Mouse (Mus musculus): ENCODE results near the gene Tigd2. TPM values are rescaled to one million over a fixed set of nuclear protein-coding genes. Genes with fewer than 3 reads are reported as not detected.

The Tigd2 gene
- polyA plus RNA-seq (2014; fragmentation: Nextera tagmentation; extraction: Ambion mirVana) = 12.1 and 13.6 TPM in 2 replicates

DNA sequence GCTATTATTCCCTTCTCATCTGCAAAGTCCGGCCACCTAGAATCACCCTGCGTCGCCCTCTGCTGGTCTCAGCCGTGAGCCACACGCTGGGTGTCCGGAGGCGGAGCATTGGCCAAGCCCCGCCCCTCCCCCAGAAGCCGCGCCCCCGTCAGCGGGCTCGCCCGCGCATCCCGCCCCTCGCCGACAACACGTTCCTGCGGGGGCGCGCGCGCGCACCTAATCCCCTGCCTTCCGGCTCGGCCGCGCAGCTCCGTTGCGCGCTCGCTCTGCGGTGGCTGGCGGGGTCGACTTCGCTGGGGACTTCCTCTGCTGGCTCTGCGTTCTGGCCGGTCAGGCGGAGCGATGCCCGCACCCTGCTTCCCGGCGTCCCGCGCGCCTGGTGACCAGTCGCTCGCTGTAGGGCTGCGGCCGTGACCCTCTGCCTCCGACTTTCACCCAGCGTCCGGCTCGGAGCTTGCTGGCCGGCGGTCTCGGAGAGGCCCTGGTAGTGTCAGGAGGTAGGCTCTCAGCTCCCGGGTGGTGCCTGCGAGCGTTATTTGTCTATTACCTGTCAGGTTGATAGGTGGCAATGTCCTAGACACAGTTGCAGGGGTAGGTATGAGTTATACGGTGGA, at the start of gene Tigd2:
Tigd2 (plus strand) TSS at position 186 of the 614 bp plus-strand sequence.
- peak; percentile 98 for DNase-seq
- Histone ChIP-seq H3K27ac (replicated peaks; ENCODE audit: low read depth, low read length) (peak within 1 kb of the TSS; percentile 86), H3K27me3 (ENCODE audit: control insufficient read depth, insufficient read depth, low read length) (no peaks in the 10 kb centered on the region), H3K4me1 (ENCODE audit: control insufficient read depth, insufficient read depth, low read length) (peaks cover 5% of the 10 kb centered on the region), H3K36me3 (ENCODE audit: control insufficient read depth, insufficient read depth, low read length) (no peaks in the 10 kb centered on the region), H3K9me3 (ENCODE audit: control insufficient read depth, low read length) (no peaks in the 10 kb centered on the region), H3K4me3 (replicated peaks; ENCODE audit: low read depth, low read length) (peak within 1 kb of the TSS; percentile 86), H3K4me2 (ENCODE audit: low read length) (peak within 1 kb of the TSS; percentile 65), H3K9ac (replicated peaks; ENCODE audit: low read length) (peak within 1 kb of the TSS; percentile 86)
- ATAC-seq (ENCODE audit: low FRiP score, low TSS enrichment) = peak; percentile 97
- under 1% methylated on average over 62 of the region's 62 CpGs for WGBS

- H3K4me3 ChIP-seq (replicated peaks; ENCODE audit: low read depth, low read length) = no peak overlapping the region
- ATAC-seq (ENCODE audit: low FRiP score, low TSS enrichment) (no peak), DNase-seq (no peak)
- no peak overlapping the region for H3K27ac ChIP-seq (replicated peaks; ENCODE audit: low read depth, low read length)
- no peak overlapping the region for H3K4me2 ChIP-seq (ENCODE audit: low read length)
- H3K4me1 ChIP-seq (ENCODE audit: control insufficient read depth, insufficient read depth, low read length) = no peaks in the 10 kb centered on the region
- H3K27me3 ChIP-seq (ENCODE audit: control insufficient read depth, insufficient read depth, low read length) = no peaks in the 10 kb centered on the region
- no peak overlapping the region for H3K9ac ChIP-seq (replicated peaks; ENCODE audit: low read length)
- 91% methylated on average over 4 of the region's 4 CpGs for WGBS
- no peaks in the 10 kb centered on the region for H3K9me3 ChIP-seq (ENCODE audit: control insufficient read depth, low read length)
- H3K36me3 ChIP-seq (ENCODE audit: control insufficient read depth, insufficient read depth, low read length) = no peaks in the 10 kb centered on the region
Observed at GRCm38 (mm10) chr6:59161801-59162478, 46.7 kb upstream of the Tigd2 start.

DNA sequence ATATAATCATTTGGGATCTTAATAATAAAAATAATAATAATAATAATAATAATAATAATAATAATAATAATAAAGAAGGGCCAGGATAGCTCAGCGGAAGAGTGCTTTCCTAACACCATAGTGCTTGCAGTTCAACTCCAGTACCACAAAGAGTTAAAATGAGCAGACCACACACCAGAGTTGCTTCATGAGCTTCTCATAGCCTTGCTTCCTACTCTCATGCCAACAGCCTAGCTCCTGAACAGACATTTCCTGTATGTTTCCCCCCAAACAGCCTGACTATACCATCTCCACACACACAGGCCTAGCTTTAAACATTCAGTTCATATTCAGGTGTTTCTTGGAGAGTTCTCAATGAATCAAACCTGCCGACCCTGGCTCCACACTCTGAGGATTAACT, 45.8 kb upstream of the Tigd2 start:
- Histone ChIP-seq H3K4me1 (ENCODE audit: control insufficient read depth, insufficient read depth, low read length) (no peaks in the 10 kb centered on the region), H3K4me3 (replicated peaks; ENCODE audit: low read depth, low read length) (no peak overlapping the region), H3K4me2 (ENCODE audit: low read length) (no peak overlapping the region), H3K27me3 (ENCODE audit: control insufficient read depth, insufficient read depth, low read length) (no peaks in the 10 kb centered on the region), H3K27ac (replicated peaks; ENCODE audit: low read depth, low read length) (no peak overlapping the region), H3K36me3 (ENCODE audit: control insufficient read depth, insufficient read depth, low read length) (no peaks in the 10 kb centered on the region), H3K9me3 (ENCODE audit: control insufficient read depth, low read length) (no peaks in the 10 kb centered on the region), H3K9ac (replicated peaks; ENCODE audit: low read length) (no peak overlapping the region)
- 81% methylated on average over 2 of the region's 2 CpGs for WGBS
- no peak for ATAC-seq (ENCODE audit: low FRiP score, low TSS enrichment)
- DNase-seq = no peak

DNA sequence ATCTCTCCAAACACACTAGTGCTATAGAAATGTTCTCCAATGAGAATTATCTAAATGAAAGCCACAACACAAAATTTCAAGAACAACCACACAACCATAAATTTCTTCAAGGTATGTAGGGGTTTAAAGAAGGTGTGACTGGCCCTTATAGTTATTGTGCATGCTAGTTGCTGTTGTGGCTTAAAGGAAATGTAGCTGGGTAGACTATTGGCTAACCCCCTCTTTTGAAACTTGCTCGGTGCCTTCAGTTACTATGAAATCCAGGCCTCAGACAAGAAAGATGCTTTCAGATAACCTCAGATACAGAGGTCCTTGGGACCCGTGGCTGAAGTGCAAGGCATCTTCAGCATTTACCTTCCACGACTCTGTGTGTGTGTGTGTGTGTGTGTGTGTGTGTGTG, 45.3 kb upstream of the Tigd2 start:
- no peaks in the 10 kb centered on the region for H3K27me3 ChIP-seq (ENCODE audit: control insufficient read depth, insufficient read depth, low read length)
- H3K9me3 ChIP-seq (ENCODE audit: control insufficient read depth, low read length) = no peaks in the 10 kb centered on the region
- H3K36me3 ChIP-seq (ENCODE audit: control insufficient read depth, insufficient read depth, low read length) = no peaks in the 10 kb centered on the region
- no peak overlapping the region for H3K4me2 ChIP-seq (ENCODE audit: low read length)
- no peak for ATAC-seq (ENCODE audit: low FRiP score, low TSS enrichment)
- WGBS = 96% methylated on average over 3 of the region's 3 CpGs
- no peak overlapping the region for H3K4me3 ChIP-seq (replicated peaks; ENCODE audit: low read depth, low read length)
- H3K27ac ChIP-seq (replicated peaks; ENCODE audit: low read depth, low read length) = no peak overlapping the region
- H3K9ac ChIP-seq (replicated peaks; ENCODE audit: low read length) = no peak overlapping the region
- H3K4me1 ChIP-seq (ENCODE audit: control insufficient read depth, insufficient read depth, low read length) = no peaks in the 10 kb centered on the region
- DNase-seq = no peak

DNA sequence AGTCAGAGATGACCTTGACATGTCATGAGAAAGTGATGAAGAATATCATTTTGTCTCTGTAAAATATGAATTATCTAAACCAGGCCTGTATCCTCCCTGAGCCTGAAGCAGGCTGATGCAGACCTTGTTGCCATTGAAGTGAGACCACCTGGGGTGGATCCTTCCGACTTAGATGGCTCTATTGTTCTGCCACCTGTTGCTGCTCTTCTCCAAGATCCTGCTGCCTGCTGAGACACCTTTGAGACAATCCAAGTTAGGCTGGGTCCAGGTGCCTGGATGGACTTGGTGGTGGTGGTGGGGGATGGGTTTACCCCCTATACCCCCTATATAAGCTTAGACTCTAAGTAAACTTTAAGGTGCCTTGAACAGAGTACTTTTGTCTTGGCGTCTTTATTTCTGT, 39.7 kb upstream of the Tigd2 start:
- H3K9me3 ChIP-seq (ENCODE audit: control insufficient read depth, low read length) = no peaks in the 10 kb centered on the region
- 14% methylated on average over 2 of the region's 2 CpGs for WGBS
- no peak overlapping the region for H3K9ac ChIP-seq (replicated peaks; ENCODE audit: low read length)
- no peak overlapping the region for H3K4me2 ChIP-seq (ENCODE audit: low read length)
- H3K27ac ChIP-seq (replicated peaks; ENCODE audit: low read depth, low read length) = no peak overlapping the region
- no peaks in the 10 kb centered on the region for H3K4me1 ChIP-seq (ENCODE audit: control insufficient read depth, insufficient read depth, low read length)
- no peak for ATAC-seq (ENCODE audit: low FRiP score, low TSS enrichment)
- H3K36me3 ChIP-seq (ENCODE audit: control insufficient read depth, insufficient read depth, low read length) = no peaks in the 10 kb centered on the region
- no peaks in the 10 kb centered on the region for H3K27me3 ChIP-seq (ENCODE audit: control insufficient read depth, insufficient read depth, low read length)
- H3K4me3 ChIP-seq (replicated peaks; ENCODE audit: low read depth, low read length) = no peak overlapping the region
- no peak for DNase-seq

GRCm38 (mm10) chr6:59171230-59171629, 37.4 kb upstream of the Tigd2 start:
- Histone ChIP-seq H3K9ac (replicated peaks; ENCODE audit: low read length) (no peak overlapping the region), H3K27me3 (ENCODE audit: control insufficient read depth, insufficient read depth, low read length) (no peaks in the 10 kb centered on the region), H3K27ac (replicated peaks; ENCODE audit: low read depth, low read length) (no peak overlapping the region), H3K4me2 (ENCODE audit: low read length) (no peak overlapping the region), H3K36me3 (ENCODE audit: control insufficient read depth, insufficient read depth, low read length) (no peaks in the 10 kb centered on the region), H3K4me1 (ENCODE audit: control insufficient read depth, insufficient read depth, low read length) (no peaks in the 10 kb centered on the region), H3K9me3 (ENCODE audit: control insufficient read depth, low read length) (no peaks in the 10 kb centered on the region), H3K4me3 (replicated peaks; ENCODE audit: low read depth, low read length) (no peak overlapping the region)
- ATAC-seq (ENCODE audit: low FRiP score, low TSS enrichment) (no peak), DNase-seq (no peak)
- WGBS = 95% methylated on average over 3 of the region's 3 CpGs

GRCm38 (mm10) chr6:59173940-59174339, 34.7 kb upstream of the Tigd2 start:
- no peak for ATAC-seq (ENCODE audit: low FRiP score, low TSS enrichment)
- no peaks in the 10 kb centered on the region for H3K9me3 ChIP-seq (ENCODE audit: control insufficient read depth, low read length)
- WGBS = 88% methylated on average over 1 of the region's 1 CpGs

GRCm38 (mm10) chr6:59178051-59178450, 30.6 kb upstream of the Tigd2 start:
- ATAC-seq (ENCODE audit: low FRiP score, low TSS enrichment) (no peak), DNase-seq (no peak)
- 93% methylated on average over 3 of the region's 3 CpGs for WGBS
- H3K36me3 ChIP-seq (ENCODE audit: control insufficient read depth, insufficient read depth, low read length) = no peaks in the 10 kb centered on the region
- H3K9ac ChIP-seq (replicated peaks; ENCODE audit: low read length) = no peak overlapping the region
- H3K4me3 ChIP-seq (replicated peaks; ENCODE audit: low read depth, low read length) = no peak overlapping the region
- H3K27ac ChIP-seq (replicated peaks; ENCODE audit: low read depth, low read length) = no peak overlapping the region
- H3K27me3 ChIP-seq (ENCODE audit: control insufficient read depth, insufficient read depth, low read length) = no peaks in the 10 kb centered on the region
- no peak overlapping the region for H3K4me2 ChIP-seq (ENCODE audit: low read length)
- no peaks in the 10 kb centered on the region for H3K9me3 ChIP-seq (ENCODE audit: control insufficient read depth, low read length)
- H3K4me1 ChIP-seq (ENCODE audit: control insufficient read depth, insufficient read depth, low read length) = no peaks in the 10 kb centered on the region

More at GRCm38 (mm10) chr6:59173940-59174339, 34.7 kb upstream of the Tigd2 start:
- no peak for DNase-seq
- Histone ChIP-seq H3K27me3 (ENCODE audit: control insufficient read depth, insufficient read depth, low read length) (no peaks in the 10 kb centered on the region), H3K4me3 (replicated peaks; ENCODE audit: low read depth, low read length) (no peak overlapping the region), H3K4me1 (ENCODE audit: control insufficient read depth, insufficient read depth, low read length) (no peaks in the 10 kb centered on the region), H3K9ac (replicated peaks; ENCODE audit: low read length) (no peak overlapping the region), H3K36me3 (ENCODE audit: control insufficient read depth, insufficient read depth, low read length) (no peaks in the 10 kb centered on the region), H3K4me2 (ENCODE audit: low read length) (no peak overlapping the region), H3K27ac (replicated peaks; ENCODE audit: low read depth, low read length) (no peak overlapping the region)
